Mouse (Mus musculus): ENCODE measurements at regions not wholly inside any gene's neighbourhood (a gene's known extent, or its start where the extent isn't known, plus 50 kb on each side); places are given as distances from the start of the nearest gene placed in this dataset.

- ATAC-seq (replicated peaks; ENCODE audit: low read depth, poor library complexity, severe bottlenecking) = no peak
Measured at GRCm38 (mm10) chr5:75518213-75518612, 56.5 kb upstream of the Kit start.

GRCm38 (mm10) chr5:75523041-75523678 lies 51.6 kb upstream of the Kit start:
- ATAC-seq (replicated peaks; ENCODE audit: low read depth, poor library complexity, severe bottlenecking) = no peak
